Mouse (Mus musculus) stomach, embryonic 16.5 days (tissue): ENCODE data around the gene Epgn. TPM values are rescaled to one million over a fixed set of nuclear protein-coding genes. Genes with fewer than 3 reads are reported as not detected.

Source experiments
- ATAC-seq: fragments of 200-750 bp; cut with Nextera tagmentation; 2 replicates; pipeline ENCODE4 v1.8.0; 2017; ENCODE audit warnings: moderate number of reproducible peaks, moderate TSS enrichment; ENCODE audit not compliant: insufficient read depth, low FRiP score
- H3K27ac ChIP-seq: fragments of 300-500 bp; sonication (generic); 2 replicates; pipeline ENCODE4 v1.5.1; 2014; ENCODE audit warnings: low read length
- H3K27me3 ChIP-seq: fragments of 300-500 bp; sonication (generic); 2 replicates; pipeline ENCODE4 v1.6.1; 2014; ENCODE audit warnings: low read length, control low read depth, mixed read lengths; ENCODE audit not compliant: control insufficient read depth, insufficient read depth
- H3K36me3 ChIP-seq: fragments of 300-500 bp; sonication (generic); 2 replicates; pipeline ENCODE4 v1.6.1; 2014; ENCODE audit warnings: low read length; ENCODE audit not compliant: control insufficient read depth, insufficient read depth
- H3K4me1 ChIP-seq: fragments of 300-500 bp; sonication (generic); 2 replicates; pipeline ENCODE4 v1.6.1; 2014; ENCODE audit warnings: low read length, control low read depth, mixed read lengths; ENCODE audit not compliant: control insufficient read depth, insufficient read depth
- H3K4me2 ChIP-seq: fragments of 300-500 bp; sonication (generic); 2 replicates; pipeline ENCODE4 v1.6.1; 2014; ENCODE audit warnings: low read depth, low read length, mixed read lengths
- H3K4me3 ChIP-seq: fragments of 300-500 bp; sonication (generic); replicated peaks from 2 replicates; pipeline ENCODE4 v1.5.1; 2014; ENCODE audit warnings: mild to moderate bottlenecking, low read length
- H3K9ac ChIP-seq: fragments of 300-500 bp; sonication (generic); 2 replicates; pipeline ENCODE4 v1.6.1; 2014; ENCODE audit warnings: low read length
- H3K9me3 ChIP-seq: fragments of 300-500 bp; sonication (generic); replicated peaks from 2 replicates; pipeline ENCODE4 v1.6.1; 2016; ENCODE audit warnings: low read length, control low read depth; ENCODE audit not compliant: control insufficient read depth
- WGBS: fragments of 180-500 bp; shearing (Covaris S2); extraction: QIAGEN DNeasy Blood & Tissue Kit; methylation state at CpG from one replicate; pipeline ENCODE4 v1.1.7; 2014; 5-methylcytosine and 5-hydroxymethylcytosine counted together
- polyA plus RNA-seq: library from polyadenylated mRNA; unstranded; fragments of >200 nt; fragmentation: Nextera tagmentation; extraction: Ambion mirVana; gene quantifications from 2 replicates; pipeline ENCODE4 v1.2.1, GENCODE M21; 2015

Epgn gene
- polyA plus RNA-seq, 1 experiment from 2014 or later, result not detected

GRCm38 (mm10) chr5:91035341-91035740, 8.1 kb downstream of the Epgn start:
- ATAC-seq, result no peak
- no peak overlapping the region for H3K9ac ChIP-seq
- WGBS, result 72% methylated on average over 2 of the region's 2 CpGs
- H3K4me2 ChIP-seq, result no peak overlapping the region
- H3K36me3 ChIP-seq, result no peaks in the 10 kb centered on the region
- H3K4me1 ChIP-seq, result 0 out of 2 replicates have a peak, but pooled peaks cover 3% of the 10 kb centered on the region
- no peak overlapping the region for H3K4me3 ChIP-seq
- H3K9me3 ChIP-seq, result no peaks in the 10 kb centered on the region
- no peaks in the 10 kb centered on the region for H3K27me3 ChIP-seq
- H3K27ac ChIP-seq, result no peak overlapping the region

- Histone ChIP-seq H3K4me2 (no peak overlapping the region), H3K27ac (no peak overlapping the region), H3K36me3 (no peaks in the 10 kb centered on the region), H3K27me3 (no peaks in the 10 kb centered on the region), H3K9me3 (no peaks in the 10 kb centered on the region), H3K4me1 (0 out of 2 replicates have a peak, but pooled peaks cover 3% of the 10 kb centered on the region), H3K4me3 (no peak overlapping the region), H3K9ac (no peak overlapping the region)
- WGBS, result 72% methylated on average over 4 of the region's 4 CpGs
- no peak for ATAC-seq
These were observed 9.4 kb downstream of the Epgn start for GRCm38 (mm10) chr5:91036628-91037027.

GRCm38 (mm10) chr5:91037756-91038155, 10.5 kb downstream of the Epgn start:
- H3K4me1 ChIP-seq, result 0 out of 2 replicates have a peak, but pooled peaks cover 3% of the 10 kb centered on the region
- H3K9me3 ChIP-seq, result no peaks in the 10 kb centered on the region
- WGBS, result 75% methylated on average over 2 of the region's 2 CpGs
- H3K4me3 ChIP-seq, result no peak overlapping the region
- H3K27ac ChIP-seq, result no peak overlapping the region
- no peak overlapping the region for H3K9ac ChIP-seq
- no peaks in the 10 kb centered on the region for H3K27me3 ChIP-seq
- no peaks in the 10 kb centered on the region for H3K36me3 ChIP-seq
- ATAC-seq, result no peak
- no peak overlapping the region for H3K4me2 ChIP-seq

GRCm38 (mm10) chr5:91038547-91038946, 11.3 kb downstream of the Epgn start:
- Histone ChIP-seq H3K36me3 (no peaks in the 10 kb centered on the region), H3K9me3 (no peaks in the 10 kb centered on the region), H3K9ac (no peak overlapping the region), H3K27ac (no peak overlapping the region), H3K4me2 (no peak overlapping the region), H3K27me3 (no peaks in the 10 kb centered on the region), H3K4me3 (no peak overlapping the region), H3K4me1 (0 out of 2 replicates have a peak, but pooled peaks cover 3% of the 10 kb centered on the region)
- peak; percentile 95 for ATAC-seq
- whole genome bisulfite sequencing, result 9% methylated on average over 2 of the region's 2 CpGs

- Histone ChIP-seq H3K4me1 (0 out of 2 replicates have a peak, but pooled peaks cover 3% of the 10 kb centered on the region), H3K27me3 (no peaks in the 10 kb centered on the region), H3K4me2 (no peak overlapping the region), H3K27ac (no peak overlapping the region), H3K9me3 (no peaks in the 10 kb centered on the region), H3K9ac (no peak overlapping the region), H3K4me3 (no peak overlapping the region), H3K36me3 (no peaks in the 10 kb centered on the region)
- ATAC-seq, result no peak
- 70% methylated on average over 2 of the region's 2 CpGs for WGBS
These were observed 11.7 kb downstream of the Epgn start for GRCm38 (mm10) chr5:91038963-91039362.

GRCm38 (mm10) chr5:91047987-91048386, 20.7 kb downstream of the Epgn start:
- peak; percentile 47; the same call in 1 of the 2 replicates for ATAC-seq
- no peaks in the 10 kb centered on the region for H3K9me3 ChIP-seq

GRCm38 (mm10) chr5:91048397-91048796, 21.1 kb downstream of the Epgn start:
- Histone ChIP-seq H3K9me3 (no peaks in the 10 kb centered on the region), H3K4me1 (no peaks in the 10 kb centered on the region)

More at GRCm38 (mm10) chr5:91047987-91048386, 20.7 kb downstream of the Epgn start:
- Histone ChIP-seq H3K4me3 (no peak overlapping the region), H3K36me3 (no peaks in the 10 kb centered on the region), H3K9ac (no peak overlapping the region), H3K27me3 (no peaks in the 10 kb centered on the region), H3K27ac (no peak overlapping the region), H3K4me1 (no peaks in the 10 kb centered on the region), H3K4me2 (no peak overlapping the region)
- WGBS, result 36% methylated on average over 6 of the region's 6 CpGs

GRCm38 (mm10) chr5:91072340-91072739, 45.1 kb downstream of the Epgn start:
- H3K27me3 ChIP-seq, result peaks cover 4% of the 10 kb centered on the region; the same call in 1 of the 2 replicates
- H3K9ac ChIP-seq, result no peak overlapping the region
- no peak overlapping the region for H3K4me3 ChIP-seq
- H3K27ac ChIP-seq, result no peak overlapping the region
- no peaks in the 10 kb centered on the region for H3K9me3 ChIP-seq
- no peaks in the 10 kb centered on the region for H3K36me3 ChIP-seq
- WGBS, result 63% methylated on average over 4 of the region's 4 CpGs
- no peak overlapping the region for H3K4me2 ChIP-seq
- H3K4me1 ChIP-seq, result peaks cover 3% of the 10 kb centered on the region; the same call in 1 of the 2 replicates
- no peak for ATAC-seq

More at GRCm38 (mm10) chr5:91048397-91048796, 21.1 kb downstream of the Epgn start:
- peak overlapping the region; percentile 47 for H3K27ac ChIP-seq
- no peak overlapping the region for H3K4me3 ChIP-seq
- H3K4me2 ChIP-seq, result no peak overlapping the region
- H3K9ac ChIP-seq, result no peak overlapping the region
- H3K27me3 ChIP-seq, result no peaks in the 10 kb centered on the region
- no peak for ATAC-seq
- WGBS, result 57% methylated on average over 8 of the region's 8 CpGs
- no peaks in the 10 kb centered on the region for H3K36me3 ChIP-seq

- Histone ChIP-seq H3K4me2 (peak overlapping the region; percentile 68), H3K27me3 (peaks cover 4% of the 10 kb centered on the region; the same call in 1 of the 2 replicates), H3K9ac (no peak overlapping the region), H3K27ac (no peak overlapping the region), H3K4me3 (peak overlapping the region; percentile 42), H3K9me3 (no peaks in the 10 kb centered on the region), H3K36me3 (no peaks in the 10 kb centered on the region), H3K4me1 (peaks cover 3% of the 10 kb centered on the region; the same call in 1 of the 2 replicates)
- WGBS, result 72% methylated on average over 8 of the region's 8 CpGs
- no peak for ATAC-seq
These were observed 46.4 kb downstream of the Epgn start for GRCm38 (mm10) chr5:91073626-91074025.
